Mouse (Mus musculus) B cell, adult 2 months (primary cell): Measurements from ENCODE around the gene Cfdp1.
A peak's percentile ranks its signal among the peaks of the same experiment; 100 is the strongest.

Experiments
- DNase-seq, 2 experiments: peaks; one replicate each; pipeline ENCODE4 v3.0.0; 2022

The Cfdp1 gene

DNA sequence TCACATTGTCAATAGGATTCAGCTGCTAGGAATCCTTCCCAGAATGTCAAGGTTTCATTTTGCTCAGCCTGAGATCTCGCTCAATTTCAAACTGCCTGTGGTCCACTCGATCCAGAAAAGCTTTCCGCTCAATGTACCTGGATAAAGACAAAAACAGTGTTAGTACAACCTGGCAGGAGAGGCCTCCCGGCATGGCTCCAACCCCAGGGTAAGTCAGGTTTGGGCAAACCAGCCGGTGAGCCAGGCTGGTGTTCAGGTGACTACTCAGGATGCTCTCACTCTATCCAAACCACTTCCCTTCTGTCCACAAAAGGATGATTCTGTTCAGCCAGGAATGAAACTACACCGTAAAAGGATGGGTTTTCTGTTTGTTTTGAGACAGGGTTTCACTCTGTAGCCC, 85.4 kb downstream of the Cfdp1 start:
- no peak for DNase-seq

DNA sequence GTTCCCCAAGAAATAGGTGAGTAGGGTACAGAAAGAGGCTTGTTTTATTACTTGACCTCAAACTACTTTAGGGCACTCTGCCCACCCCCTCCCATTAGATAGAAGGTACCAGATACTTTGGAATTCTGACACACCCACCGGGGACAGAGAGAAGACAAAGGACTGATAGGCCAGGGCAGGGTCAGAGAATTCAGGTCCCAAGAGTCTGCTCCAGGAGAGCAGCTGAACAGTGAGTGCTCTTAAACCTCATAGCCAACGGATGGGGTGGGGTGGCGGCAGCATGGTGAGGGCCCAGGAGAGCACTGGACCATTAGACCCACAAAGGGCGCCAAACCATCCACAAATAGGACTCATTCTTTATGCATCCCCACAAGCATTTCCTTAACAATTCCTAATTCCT, 88.5 kb downstream of the Cfdp1 start:
- no peak for DNase-seq

DNA sequence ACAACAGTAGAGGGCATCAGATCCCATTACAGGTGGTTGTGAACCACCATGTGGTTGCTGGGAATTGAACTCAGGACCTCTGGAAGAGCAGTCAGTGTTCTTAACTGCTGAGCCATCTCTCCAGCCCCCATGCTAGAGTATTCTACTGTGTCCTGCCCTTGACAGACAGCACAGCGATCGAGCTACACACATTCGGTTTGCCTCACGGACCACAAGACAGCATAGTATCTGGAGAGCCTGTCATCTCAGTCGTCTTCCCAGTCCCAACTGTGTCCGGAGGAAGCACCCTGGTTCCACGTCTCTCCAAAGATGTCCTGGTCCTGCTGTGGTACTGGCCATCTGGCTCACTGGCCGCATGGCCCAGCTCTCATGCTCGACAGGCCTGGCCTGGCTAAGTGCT, 89.0 kb downstream of the Cfdp1 start:
- no peak for DNase-seq

DNA sequence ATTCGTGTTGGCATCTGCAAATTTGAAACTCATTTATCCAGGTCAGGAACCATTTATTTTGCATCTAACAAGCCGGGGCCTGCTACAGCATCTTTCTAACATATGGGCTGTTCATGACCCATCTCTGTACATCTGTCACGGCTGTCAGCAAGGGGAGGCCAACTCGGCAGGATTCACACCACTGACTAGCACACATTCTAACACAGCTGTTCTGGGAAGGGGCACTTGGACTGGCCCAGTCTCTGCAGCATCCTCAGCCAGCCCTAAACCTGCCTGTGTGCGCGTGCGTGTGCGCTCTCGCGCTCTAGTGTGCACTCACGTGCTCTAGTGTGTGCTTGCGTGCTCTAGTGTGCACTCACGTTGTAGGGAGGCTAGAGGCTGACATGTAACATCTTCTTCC, 93.4 kb downstream of the Cfdp1 start:
- no peak for DNase-seq

DNA sequence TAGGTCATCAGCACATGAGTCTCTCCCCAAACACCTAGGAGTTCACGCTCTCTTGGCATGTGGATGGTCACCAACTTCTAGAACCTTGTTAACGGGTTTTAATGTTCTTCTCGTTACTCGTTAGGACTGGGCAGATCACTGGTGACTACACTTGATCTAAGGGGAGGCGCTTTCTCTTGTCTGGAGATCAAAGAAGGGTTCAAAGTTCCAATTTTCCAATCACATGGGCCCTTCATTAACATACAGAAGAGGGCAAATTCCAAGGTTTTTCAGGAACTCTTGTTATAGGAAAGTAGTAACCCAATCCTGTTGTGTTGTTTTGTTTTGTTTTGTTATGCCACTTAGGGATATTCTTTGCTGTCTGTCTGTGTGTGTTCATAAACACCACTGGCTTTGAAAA, 95.3 kb downstream of the Cfdp1 start:
- no peak for DNase-seq

DNA sequence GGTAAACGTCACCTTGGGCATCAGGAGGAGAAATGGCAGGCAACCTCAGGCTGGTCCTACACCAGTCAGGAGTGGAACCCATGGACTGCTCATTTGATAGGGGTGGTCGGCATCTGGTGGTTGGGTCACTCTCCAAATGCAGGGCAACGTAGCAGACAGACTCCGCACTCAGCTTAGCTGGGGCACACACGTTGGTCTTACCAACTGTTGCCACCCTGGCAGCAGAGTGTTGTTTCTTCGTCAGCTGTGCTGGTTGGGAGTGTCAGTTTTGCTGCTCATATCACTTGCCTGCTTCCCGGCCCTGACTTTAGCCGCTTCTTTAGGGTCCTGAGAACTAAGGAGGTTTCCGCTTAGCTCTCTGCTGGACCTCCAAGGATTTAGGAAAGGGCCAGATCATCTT, 96.5 kb downstream of the Cfdp1 start:
- DNase-seq = no peak

DNA sequence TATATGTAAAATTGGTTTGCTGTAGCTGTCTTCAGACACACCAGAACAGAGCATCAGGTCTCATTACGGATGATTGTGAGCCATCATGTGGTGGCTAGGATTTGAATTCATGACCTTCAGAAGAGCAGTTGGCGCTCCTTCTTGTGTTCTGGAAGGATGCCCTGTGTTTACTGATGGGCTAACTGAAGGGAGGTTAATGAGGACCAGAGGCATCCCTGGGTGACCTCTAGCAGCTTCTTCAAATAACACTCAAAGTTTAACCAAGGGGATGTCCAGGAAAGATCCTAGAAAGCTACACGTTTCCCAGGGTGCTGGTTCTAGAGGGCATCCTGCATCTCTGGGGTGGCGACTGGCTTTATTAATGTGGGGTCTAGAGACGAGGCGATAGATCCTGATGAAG, 99.4 kb downstream of the Cfdp1 start:
- no peak for DNase-seq

DNA sequence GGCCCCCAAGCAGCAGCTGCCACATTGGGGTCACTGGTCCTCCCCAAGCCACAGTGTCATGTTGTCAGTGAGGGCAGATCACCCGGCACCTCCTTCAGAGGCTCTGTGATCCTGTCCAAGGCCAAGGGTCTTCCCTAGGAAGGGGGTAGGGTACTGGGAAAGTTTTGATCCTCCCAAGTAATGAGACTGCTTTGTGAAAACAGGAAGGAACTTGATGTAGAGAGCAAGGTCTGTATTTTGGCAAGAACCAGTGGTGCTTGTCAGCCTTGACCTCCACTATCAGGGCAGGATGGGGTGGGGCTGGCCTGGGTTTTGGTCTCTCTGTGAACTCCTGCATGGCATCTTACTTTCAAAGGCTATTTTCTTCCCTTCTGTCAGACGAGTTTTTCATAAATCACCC, 100.0 kb downstream of the Cfdp1 start:
- DNase-seq = no peak

DNA sequence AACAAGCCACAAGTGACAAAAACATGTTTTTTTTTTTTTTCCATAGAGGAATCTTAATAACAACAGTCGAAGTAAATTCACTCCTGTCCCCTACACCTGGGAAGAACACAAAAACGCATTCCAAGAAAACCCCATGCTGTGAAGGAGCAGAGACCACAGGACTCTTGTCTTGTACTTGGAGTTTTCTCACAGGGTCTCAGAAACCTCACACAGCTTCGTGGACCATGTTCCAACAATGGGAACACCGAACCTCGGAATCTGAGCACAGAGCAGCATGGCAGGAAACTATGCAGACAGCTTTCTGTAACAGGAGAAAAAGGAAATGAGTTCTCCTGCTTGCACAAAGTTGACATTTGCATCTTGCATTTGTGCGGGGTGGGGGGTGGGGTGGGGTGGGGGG, 105.3 kb downstream of the Cfdp1 start:
- no peak for DNase-seq

DNA sequence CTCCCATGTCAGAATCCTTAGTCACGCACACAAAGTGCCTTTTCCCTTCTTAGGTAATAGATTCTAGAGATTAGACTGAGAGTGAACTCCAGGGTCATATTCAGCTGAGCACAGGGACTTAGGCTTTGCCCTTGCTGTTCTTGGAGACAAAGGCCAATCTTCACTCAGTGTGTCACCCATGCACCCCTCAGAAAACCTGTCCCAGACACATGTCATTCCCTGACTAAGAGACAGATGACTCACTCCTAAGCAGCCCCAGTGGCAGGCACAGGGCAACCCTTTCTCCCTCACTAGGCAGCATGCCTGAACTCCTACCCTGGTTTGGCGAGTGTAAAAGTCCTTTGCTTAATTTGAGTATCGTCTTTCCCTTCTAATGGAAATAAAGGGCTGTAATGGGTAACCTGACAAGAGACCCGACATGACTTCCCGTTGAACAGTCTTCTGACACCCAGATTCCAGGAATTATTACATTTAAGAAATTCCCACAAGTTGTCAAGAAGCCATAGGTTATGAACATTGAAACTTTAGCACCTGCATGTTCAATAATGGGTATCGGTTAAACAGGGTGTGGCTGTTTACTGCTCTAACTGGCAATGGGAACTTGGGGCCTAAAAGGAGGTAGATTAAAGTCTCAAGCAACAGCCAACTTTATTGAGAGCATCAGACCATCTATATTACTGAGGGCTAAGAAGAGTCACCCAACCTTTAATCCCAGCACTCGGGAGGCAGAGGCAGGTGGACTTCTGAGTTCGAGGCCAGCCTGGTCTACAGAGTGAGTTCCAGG, 106.0 kb downstream of the Cfdp1 start:
- no peak for DNase-seq

DNA sequence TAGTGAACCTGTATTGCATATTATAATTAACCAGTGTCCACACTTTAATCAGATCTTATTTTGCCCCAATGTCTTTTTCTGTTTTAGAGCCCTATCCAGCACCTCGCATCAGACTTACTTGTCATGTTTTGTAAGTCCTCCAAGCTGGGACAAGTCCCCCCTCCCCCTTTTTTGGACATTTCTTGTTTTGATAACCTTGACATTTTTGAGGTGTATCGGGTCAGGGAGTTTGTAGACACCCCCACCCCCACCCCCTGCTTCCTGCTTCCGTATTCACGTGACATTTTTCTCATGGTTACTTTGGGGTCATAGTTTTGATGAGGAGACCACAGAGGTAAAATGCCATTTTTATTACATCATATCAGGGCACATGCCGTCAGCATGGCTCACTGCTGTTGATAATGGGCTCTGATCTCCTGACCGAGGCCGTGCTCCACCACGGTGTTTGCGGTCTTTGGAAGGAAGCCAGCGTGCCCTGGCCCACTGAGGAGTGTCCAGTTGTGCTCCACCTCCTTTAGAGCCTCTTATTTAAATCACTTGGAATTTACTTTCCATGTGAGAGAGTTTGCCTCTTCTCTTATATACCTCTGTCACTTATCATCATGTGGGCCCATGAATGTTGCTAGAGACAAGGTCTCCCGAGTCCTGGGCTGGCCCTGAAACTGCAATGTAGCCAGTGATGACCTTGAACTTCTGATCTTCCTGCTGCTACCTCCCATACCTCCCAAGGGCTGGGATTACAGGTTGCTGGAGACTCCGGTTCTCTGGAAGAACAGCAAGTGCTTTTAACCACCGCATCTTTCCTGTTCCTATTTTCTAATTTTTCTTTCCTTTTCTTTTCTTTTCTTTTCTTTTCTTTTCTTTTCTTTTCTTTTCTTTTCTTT, 107.3 kb downstream of the Cfdp1 start:
- DNase-seq = no peak

DNA sequence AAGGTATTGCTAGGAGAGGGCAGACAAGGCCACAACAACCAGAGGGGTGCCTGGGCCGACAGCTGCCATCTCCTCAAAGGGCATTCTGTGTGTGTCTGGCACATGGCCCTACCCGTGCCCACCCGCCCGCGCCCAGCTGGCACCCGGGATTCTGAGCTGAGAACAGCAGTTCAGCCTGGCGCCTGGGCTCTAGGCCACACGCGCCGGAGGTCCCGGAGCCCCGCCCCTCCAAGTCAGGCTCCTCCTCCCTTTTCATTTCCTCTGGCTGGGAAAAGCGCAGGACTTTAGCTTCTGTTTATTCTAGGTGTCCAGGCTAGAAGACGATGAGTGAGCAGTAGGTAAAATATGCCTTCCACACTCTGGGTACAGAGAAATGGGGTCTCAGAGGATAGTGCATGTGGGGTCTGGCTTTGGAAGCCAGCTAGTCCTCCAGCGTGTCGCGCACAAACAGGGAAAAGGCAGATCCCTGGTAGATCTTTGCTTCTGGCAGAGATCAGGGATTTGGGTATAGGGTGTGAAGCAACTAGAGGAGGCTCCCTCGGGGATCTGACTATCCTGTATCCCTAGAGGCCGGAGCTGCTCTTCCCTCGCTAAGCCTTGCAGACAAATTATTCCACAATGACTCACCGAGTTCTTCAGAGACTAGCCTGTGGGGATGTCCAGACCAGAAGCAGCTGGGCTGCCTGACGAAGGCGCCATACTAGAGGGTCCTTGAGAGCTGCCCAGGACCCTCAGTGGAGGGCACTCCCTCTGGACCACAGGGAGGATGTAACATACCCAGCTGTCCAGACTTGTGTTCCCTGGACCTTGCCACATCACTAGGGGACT, 108.3 kb downstream of the Cfdp1 start:
- peak in 1 of 2 experiments; percentile 23 for DNase-seq

DNA sequence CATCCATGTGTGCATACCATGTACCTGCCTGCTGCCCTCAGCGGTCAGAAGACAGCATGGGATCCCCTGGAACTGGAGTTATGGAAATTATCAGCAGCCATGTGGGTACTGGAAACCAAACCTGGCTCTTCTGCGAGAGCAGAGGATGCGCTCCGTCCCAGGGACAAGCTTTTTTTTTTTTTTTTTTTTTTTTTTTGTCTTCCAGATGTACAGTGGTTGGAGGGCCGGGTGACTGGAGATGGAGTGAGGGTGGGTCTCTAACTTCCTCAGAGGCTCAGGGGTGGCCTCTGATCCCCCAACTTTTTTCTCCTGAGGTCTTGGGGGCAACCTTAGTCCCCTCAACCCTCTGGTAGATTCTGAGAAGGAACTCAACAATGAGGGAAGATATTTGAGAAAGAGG, 109.0 kb downstream of the Cfdp1 start:
- DNase-seq = no peak

DNA sequence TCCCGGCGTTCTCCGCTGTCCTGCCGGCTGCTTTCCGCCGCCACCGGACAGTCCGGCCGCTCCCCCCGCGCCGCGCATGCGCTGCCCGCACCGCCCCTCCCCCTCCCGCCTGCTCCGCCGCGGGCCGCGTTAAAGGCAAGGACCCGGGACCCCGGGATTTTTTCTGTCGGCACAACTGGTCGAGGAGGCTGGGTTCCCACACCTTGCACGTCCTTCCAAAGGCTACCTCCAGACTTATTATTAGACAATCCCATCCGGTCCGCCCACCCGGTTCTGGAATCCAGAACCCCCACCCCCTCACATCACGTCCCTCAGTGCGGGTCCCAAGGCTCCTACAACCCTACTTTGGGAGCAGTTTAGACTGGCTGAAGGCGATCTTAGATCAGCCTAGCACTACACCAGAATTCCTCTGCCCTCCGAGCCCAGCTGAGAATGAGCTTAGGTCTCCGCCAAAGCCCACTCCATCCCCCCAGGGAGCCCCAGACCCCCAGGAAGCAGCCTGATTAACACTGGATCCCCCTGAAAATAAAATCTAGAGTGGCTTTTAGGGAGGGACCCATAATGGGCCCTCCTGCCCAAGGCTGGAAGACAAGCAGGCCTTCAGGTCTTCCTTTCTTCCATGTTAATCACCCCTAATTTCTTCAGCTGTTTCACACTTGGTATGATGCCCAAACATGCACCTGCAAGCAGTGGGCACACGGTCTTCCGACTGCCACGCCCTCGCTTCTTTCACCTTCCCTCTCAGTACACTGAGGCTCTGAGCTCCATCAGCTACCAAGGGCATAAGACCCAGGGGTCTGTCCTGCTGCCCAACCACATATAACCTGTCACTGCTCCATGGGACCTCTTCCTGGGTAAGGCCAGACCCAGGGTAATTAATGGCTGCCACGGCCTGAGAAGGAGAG, 110.0 kb downstream of the Cfdp1 start, which contains the start of gene Bcar1:
TSS of gene Bcar1 (minus strand) at position 18 of the 905 bp plus-strand sequence.
- DNase-seq = no peak

DNA sequence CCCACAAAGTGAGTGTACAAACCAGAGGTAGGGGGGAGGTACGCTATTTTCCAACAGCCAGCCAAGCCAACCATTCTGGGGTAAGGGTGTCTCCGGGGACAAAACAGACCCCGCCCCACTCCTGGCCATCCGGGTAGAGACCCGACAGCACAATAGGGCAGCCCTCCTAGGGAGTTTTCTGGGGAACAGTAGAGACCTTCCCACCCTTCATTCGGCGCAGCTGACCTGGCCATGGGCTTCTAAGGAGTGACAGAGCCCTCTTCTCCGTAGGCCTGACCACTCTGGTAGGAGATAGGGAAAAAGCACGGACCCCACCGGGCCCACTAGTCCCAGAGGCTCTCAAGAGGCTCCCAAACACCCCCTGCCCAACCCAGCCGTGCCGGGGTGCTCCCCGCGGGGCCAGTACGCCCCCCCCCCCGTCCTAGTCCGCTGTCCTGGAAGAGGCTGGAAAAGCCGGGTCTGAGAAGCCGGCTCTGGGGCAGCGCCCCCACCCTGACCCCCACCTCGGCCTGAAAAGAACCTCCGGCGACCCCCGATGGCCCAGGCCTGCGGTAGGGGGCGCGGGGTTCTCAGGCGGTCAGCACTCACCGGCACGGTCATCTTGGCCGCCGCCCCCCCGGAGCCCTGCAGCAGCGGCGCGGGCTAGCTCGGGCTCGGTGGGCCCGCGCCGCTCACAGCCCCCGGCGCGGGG, 110.8 kb downstream of the Cfdp1 start:
- DNase-seq = no peak

DNA sequence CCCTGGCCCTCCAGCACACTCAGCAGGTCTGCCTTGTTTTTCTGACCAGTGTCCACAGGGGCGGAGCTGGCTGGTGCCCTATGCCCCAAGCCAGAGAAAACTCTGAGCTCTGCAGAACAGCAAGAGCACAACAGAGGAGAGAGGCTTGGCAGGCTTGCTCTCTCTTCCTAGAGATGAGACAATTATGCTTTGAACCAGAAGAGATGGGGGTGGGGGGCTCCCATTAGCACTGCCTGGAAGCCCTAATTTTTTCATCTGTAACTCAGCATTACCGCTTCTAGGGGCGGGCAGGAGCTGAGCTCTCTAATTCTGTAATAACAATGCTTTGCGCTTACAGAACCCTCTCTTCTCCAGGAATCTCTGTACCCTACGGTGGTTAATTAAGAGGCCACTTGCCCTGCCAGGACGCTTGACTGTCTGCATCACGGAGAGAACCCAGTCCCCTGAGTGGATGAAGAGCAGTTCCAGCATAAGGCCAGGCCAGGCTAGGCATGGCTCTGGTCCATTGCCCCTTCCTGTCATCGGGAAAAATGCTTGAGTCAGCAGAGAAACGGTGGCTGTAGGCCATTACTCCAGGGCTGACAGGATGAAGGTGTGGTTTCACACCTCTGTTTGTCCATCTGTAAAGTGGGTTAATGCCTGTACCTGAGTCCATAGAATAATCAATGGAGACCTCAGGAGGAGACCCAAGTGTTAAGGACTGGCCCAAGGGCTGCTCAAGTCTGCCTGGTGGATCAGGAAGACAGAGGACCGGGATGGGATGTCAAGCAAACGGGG, 111.6 kb downstream of the Cfdp1 start:
- DNase-seq = no peak

DNA sequence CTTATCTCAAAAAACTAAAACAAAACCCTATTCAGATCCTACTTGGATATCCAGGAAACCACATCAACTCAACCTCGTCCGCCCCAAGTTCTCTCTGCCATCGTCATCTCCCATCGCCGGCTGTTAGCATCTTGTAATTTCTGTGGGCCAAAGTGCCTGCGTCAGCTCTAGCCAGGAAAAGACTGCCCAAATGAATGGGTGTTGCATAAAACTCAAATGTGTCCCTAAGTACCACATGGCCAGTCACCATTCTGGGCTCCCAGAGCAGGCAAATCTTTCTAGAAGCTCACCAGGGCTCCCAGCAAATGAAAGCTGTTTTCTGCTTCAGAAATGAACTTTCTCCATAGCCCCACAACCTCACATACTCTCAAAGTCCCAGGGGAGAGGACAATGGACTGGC, 112.5 kb downstream of the Cfdp1 start:
- DNase-seq = no peak

DNA sequence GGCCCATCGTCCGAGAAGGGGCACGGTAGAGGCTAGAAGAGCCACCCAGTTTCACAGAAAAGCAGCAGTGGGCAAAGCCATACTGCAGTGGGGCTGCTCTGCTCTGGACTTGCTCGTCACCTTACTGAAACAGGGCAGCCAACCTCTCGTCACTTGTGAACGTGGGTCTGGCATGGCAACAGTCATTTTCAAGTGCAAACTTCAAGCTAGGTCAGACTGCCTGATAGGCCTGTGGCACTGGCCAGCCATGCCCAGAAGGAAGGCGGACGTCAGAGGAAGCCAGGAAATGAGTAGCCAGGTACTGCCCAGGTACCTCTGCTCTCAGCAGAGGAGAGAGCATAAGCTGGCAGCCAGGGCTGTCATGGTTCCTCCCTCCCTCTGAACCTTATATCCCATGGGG, 113.1 kb downstream of the Cfdp1 start:
- no peak for DNase-seq

DNA sequence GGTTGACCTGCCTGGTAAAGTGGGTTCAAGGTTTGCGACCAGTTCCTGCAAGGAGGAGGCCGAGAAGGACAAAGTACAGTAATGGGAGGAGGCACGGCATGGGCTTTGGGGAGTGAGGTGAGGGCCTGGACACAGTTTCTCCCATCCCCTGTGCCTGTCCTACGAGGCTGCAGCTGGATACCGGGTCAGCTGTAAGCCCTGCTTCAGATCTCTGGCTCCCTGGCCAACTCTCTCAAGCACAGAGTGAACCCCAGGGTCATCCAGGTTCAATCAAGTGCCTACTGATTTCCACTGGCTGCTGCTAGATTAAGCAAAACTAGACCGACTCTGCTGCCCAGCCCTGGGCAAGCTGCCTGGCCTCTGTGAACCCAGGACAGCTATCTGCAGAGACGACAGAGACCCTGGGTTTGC, 113.8 kb downstream of the Cfdp1 start:
- no peak for DNase-seq

DNA sequence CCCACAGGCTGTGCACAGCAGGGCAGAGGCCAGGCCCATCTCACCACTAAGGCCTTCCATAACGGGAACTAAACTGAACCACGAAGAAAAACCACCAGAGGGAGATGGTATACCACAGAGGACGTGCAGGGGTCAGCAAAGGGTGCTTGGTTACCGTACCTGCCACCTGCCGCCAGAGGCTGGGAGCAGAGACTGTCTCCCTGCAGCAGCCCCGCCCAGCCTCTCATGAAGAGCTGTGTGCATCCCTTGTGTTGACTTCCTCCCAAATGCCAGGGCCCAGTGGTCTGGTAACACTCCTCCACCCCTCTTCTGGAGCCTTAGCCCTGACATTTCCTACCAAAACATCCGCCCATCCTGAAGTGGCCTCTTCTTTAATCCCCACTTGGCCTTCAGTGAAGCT, 114.5 kb downstream of the Cfdp1 start:
- DNase-seq = no peak

DNA sequence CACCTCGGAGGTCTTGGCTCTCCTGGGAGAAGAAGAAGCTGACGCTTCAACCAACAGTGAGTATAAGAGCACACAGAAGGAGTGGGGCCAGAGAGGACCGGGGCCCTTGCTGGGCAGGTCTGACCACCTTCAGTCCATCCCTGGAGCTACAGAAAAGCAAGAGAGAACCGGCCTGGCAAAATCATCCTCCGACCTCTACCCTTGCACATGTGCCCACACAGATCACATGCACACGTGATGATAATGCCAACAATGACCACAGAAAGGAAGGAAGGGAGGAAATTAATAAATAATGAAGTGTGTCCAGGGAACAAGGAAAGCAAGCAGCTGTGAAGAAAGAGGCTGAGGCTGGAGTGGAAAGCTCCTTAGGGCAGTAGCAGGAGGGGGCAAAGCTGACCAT, 115.2 kb downstream of the Cfdp1 start:
- no peak for DNase-seq
